Mouse (Mus musculus): Measurements from ENCODE around the gene Dio2.

The Dio2 gene

GRCm38 (mm10) chr12:90738388-90739223 is at the start of gene Dio2:
Gene Dio2, minus strand, starts transcription at chr12:90738438.
- no peak for DNase-seq (ENCODE audit: low spot score)

DNA sequence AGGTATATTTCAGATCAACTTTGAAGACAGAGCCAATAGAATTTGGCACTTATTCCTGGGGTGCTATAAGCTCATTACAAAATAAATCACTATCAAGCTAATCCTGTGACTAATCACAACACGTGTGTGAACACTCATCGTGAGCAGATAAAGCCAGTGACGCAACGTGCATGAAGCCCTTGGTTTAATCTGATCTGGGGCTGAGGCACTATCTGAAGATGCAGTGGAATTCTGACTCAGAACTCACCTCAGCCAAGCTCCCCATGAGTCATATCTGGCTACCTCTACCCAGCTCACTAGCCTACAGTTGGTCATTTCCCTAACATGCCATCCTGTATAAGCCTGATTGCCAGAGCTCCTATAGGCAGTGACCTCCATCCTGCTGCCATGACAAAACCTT is 43.2 kb upstream of the Dio2 start:
- DNase-seq (ENCODE audit: low spot score): no peak

GRCm38 (mm10) chr12:90744752-90745151 is 6.5 kb upstream of the Dio2 start:
- DNase-seq (ENCODE audit: low spot score): no peak

- DNase-seq (ENCODE audit: low spot score): no peak
Measured at GRCm38 (mm10) chr12:90743633-90744032, 5.4 kb upstream of the Dio2 start.

- peak; percentile 23 for DNase-seq (ENCODE audit: low spot score)
Measured at GRCm38 (mm10) chr12:90740468-90740867, 2.2 kb upstream of the Dio2 start.

DNA sequence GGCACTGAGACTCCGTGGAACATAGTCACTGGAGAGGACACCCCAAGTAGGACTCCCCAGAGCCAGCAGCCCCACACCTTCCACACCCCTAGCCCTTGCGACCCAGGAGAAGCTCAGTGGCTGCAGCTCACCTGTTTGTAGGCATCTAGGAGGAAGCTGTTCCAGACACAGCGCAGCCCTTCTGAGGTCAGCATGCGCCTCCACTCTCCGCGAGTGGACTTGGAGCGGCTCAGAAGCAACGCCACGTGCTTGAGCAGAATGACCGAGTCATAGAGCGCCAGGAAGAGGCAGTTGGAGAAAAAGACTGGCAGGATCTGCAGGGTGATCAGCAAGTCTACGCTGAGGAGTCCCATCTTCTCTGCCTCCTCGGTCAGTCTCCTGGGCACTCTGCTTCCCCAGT is 306 bp downstream of the Dio2 start:
- DNase-seq (ENCODE audit: low spot score): no peak

DNA sequence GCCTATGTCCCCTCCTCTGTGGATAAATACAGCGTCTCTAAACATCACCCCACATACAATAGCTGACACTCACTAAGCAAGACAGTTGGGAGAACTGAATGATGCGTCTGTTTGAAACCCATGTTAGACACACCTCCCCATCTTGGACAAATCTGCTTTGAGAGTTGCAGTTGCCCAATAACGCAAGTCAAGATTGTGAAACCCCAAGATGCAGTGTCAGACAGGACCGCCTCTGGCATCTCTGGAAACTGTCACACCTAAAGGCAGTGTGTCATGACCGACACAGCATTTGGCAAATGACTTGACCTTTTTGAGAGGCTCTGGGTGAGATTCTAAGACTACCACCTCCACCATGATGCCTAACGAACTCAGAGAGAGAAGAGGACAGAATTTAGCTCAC is 2.8 kb downstream of the Dio2 start:
- DNase-seq (ENCODE audit: low spot score): no peak

- no peak for DNase-seq (ENCODE audit: low spot score)
Measured at GRCm38 (mm10) chr12:90734503-90734902, 3.7 kb downstream of the Dio2 start.

DNA sequence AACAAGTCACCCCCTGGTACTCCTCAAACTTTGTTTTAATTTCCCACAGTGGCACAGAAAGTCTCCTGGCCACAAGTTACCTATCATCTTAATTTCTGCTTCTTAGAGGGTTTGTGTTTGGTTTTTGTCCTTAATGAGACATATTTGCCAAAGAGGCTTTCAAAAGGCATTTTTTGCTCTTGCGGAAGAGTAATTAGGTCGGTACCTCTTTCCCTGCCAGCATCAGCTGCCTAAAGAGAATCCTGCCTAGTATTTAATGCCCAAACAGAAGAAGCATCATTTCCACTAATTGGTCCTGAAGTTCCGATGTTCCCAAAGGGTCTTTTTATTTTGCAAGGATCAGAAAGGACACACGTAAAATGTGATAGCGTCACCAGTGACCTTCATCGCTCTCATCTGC is 4.5 kb downstream of the Dio2 start:
- no peak for DNase-seq (ENCODE audit: low spot score)

GRCm38 (mm10) chr12:90729648-90730047 is 8.6 kb downstream of the Dio2 start:
- DNase-seq (ENCODE audit: low spot score): peak; percentile 14

GRCm38 (mm10) chr12:90725107-90725506 is 13.1 kb downstream of the Dio2 start:
- DNase-seq (ENCODE audit: low spot score): no peak

- no peak for DNase-seq (ENCODE audit: low spot score)
Measured at GRCm38 (mm10) chr12:90724644-90725043, 13.6 kb downstream of the Dio2 start.

GRCm38 (mm10) chr12:90694135-90694534 is 44.1 kb downstream of the Dio2 start:
- DNase-seq (ENCODE audit: low spot score): no peak
